Mouse (Mus musculus): ENCODE results near the gene Tmem150a.

- no peak for TF ChIP-seq CTCF (conservative IDR thresholded peaks at IDR 0.05; ENCODE audit: low read length)
- no peak for TF ChIP-seq POU5F1 (IDR thresholded peaks at IDR 0.05; ENCODE audit: borderline replicate concordance, low read length)
Observed at GRCm38 (mm10) chr6:72346261-72346660, 9.0 kb upstream of the Tmem150a start.

Data from E14TG2a.4 (cell line).